Mouse (Mus musculus) urinary bladder, adult 18-20 months (tissue): ENCODE results near the gene Gm15557.
A peak's percentile ranks its signal among the peaks of the same experiment; 100 is the strongest.
"Not testable (repeated sequence)": the region's sequence is repeated elsewhere in the genome, so short reads cannot be mapped to it uniquely, and the experiment has no call there.

Experiments
- DNase-seq, 2 experiments: peaks; one replicate each; pipeline ENCODE4 v3.0.0; 2022; ENCODE audit warnings: low spot score in 2 of 2, mixed read lengths in 2 of 2

Gm15557 gene

GRCm38 (mm10) chr2:155940681-155941080 lies at the start of gene Gm15557:
Gene Gm15557, plus strand, starts transcription at chr2:155940728.
- no peak for DNase-seq

DNA sequence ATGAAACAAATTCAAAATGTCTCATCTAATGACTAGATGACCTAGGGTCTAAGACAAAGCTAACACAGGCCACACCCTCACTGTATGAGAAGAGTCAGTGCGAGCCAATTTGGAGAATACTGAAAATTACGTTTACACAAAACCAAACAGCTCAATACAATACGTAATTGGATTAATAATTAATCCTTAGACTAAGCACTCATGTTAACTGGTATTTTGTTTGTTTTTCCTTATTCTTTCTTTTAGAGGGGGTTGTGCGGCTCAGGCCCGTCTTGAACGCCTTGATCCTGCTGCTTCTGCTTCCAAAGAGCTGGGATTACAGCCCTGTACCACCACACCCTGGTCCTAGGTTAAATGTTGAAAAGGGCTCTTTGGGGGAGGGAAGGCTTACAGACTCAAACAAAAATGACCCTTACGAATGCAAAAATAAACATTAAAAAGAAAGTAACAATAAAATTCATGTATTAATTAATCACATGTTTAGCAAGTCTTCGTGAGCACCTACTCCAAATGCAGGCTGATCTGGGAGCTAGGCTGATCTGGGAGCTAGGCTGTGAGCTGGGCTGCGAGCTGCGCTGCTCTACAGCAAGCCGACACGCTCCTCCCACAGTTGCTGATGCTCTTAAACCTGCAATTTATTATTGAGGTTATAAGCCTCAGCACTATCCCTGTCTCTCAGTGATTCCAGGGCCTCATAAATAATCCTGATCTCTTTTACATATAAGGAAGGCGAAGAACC lies 46.1 kb upstream of the Gm15557 start:
- no peak for DNase-seq

DNA sequence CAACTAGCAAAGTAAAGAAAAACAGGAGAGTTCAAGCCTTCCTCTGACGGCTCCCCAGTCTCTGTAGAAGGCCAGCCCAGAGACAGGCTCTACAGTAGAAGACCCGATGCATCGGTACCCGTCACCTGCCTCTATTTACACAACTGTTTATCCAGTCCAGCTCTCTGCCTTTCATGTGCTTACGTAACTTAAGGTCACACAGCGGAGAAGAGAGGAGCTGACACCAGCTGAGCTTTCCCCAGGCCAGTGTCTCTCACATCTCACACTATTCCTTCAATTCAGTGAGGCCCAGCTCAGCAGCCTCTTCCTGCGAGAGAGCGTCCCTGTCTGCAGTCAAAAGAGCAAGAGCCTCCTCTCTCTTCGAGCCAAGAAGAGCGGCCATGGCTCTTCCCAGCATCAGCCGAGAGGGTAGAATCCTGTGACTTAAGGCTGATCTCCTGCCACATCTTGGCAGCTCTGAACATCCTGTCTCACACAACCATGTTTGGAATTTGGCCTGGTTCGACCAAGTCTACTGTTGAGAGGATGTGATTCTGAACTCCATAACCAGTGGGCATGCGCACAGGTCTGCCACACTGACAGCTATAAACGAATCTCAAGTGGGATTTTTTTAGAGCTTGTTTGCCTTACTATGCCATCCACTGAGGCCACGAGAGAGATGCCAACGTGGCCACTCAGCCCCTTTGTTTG lies 45.3 kb upstream of the Gm15557 start:
- no peak for DNase-seq

- no peak for DNase-seq
These were observed 37.4 kb upstream of the Gm15557 start for GRCm38 (mm10) chr2:155902989-155903631.

DNA sequence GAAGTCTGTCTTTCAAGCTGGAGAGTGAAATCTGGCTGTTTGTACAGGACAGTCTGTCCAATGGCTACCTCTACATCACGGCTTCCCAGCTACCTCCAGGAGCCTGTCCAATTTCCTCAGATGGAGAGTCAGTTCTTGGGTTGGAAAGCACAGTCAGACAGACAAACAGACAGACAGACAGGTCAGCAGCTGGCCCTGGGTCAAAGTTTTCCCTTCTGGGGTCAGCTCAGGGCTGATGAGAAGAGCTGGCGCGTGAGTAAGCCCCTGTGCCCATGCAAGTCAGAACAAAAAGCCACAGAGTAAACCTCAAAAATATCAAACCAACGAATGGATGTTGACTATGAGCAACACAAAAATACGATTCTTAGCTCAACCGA lies 36.9 kb upstream of the Gm15557 start:
- no peak for DNase-seq

DNA sequence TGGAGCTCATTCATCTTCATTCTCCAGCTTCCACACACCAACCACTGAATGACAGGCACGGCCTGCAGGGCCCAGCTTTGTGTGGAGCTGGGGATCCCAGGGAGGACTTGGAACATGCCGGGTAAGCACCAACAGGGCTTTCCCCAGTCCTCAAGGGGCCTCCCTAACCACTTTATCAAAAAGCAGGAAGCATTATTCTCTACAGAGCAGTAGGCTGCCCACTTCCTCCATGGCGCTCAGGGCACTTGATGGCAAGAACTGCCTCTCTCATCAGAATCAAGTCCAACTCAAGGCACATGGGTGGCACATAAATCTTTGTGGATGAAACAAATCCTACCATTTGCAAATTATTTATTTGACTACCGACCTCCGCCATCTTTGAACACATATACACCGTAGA lies 25.8 kb upstream of the Gm15557 start:
- DNase-seq: no peak

DNA sequence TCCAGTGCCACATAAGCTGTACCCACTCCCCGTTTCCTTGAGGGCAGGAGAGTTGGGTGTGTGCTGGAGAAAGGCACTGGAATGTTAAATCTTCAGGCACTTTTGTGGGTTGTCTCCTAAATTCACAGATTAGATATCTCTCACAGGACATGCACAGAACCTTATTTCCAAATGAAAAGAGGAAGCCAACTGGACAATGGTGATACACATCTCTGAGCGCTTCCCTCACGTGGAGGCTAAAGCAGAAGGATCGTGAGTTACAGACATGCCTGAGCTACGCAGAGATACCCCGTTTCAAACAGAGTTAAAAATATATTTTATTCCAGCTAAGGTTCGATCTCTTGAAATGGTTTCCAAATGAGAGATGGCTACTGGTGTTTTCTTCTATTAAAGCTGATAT lies 17.4 kb upstream of the Gm15557 start:
- no peak for DNase-seq

- DNase-seq: not testable (repeated sequence)
These were observed 15.3 kb upstream of the Gm15557 start for GRCm38 (mm10) chr2:155925213-155925612.

- no peak for DNase-seq
These were observed 11.7 kb upstream of the Gm15557 start for GRCm38 (mm10) chr2:155928711-155929345.

GRCm38 (mm10) chr2:155929531-155930442 lies 10.7 kb upstream of the Gm15557 start, which contains the start of gene Uqcc1:
Gene Uqcc1, minus strand, starts transcription at chr2:155930310.
- DNase-seq: peak; percentile 80 to 88

- DNase-seq: no peak
These were observed 515 bp upstream of the Gm15557 start for GRCm38 (mm10) chr2:155939897-155940529.

DNA sequence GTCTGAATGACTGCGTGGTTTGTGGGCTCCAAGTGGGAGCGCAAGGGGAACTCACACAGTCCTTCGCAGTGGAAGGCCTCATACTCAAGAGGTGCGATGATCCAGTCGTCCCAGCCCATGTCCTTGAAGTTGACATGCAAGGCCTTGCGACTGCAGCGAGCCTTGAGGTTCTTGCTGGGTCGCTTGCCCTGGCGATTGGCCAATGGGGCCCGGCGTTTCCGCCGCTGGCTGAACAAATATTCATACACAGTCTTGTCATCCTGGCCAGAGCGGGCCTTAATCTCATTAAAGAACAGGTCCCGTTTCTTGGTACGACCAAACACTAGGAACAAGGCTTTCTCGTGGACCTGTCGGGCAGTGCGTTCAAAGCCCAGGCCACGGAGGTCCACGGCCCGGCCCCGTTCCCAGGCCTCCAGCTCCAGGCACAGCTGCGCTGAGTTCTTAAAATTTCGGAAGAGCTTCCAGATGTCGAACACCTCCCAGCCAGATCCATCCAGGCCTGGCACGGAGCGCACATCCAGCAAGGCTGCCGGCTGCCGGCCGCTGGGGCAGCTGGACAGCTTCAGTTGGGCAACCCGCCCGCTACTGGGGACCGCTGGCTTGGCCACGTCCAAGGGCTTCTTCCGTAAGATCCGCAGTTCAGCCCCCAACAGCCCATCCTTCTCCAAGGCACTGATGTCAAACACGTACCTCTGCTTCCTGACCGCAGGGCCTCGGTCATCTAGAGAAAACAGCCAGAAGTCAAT lies 1.3 kb downstream of the Gm15557 start:
- DNase-seq: no peak

DNA sequence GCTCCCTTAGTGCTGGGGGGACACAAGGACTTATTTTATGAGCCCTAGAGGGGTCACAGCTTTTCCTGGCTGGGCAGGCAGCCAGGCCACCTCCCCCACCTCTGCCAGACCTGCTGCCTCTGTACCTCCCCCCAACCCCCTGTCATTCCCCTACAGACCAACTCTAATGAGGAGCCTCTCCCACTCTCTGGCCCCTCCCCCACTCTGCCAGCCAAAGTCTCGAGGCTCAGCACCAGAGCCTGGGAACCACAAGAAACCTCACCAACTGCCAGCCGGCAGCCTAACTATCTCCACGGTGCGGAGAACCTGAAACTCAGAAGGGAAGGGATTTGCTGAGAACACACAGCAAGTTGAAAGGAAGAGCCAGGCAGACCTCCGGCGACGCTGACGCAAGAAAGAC lies 2.9 kb downstream of the Gm15557 start:
- DNase-seq: no peak

DNA sequence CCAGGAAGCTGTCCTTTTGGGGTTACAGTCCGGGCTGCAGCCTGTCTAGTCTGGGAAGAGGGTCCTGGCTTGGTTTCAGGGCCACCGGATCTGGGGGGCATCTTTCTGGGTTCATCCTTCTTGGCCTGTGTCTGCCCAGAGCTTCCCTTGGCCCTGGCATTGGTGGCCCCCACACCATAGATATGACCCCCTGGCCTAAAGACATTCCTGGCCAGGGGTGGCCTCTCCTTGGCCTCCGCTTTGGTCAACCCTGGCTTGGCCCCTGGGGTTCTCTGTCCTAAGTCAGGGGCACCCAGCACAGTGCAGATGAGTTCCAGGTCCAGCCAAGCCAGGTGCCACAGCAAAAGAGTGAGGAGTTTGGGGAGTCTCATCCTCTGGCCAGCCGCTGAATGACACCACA lies 4.2 kb downstream of the Gm15557 start:
- DNase-seq: no peak

DNA sequence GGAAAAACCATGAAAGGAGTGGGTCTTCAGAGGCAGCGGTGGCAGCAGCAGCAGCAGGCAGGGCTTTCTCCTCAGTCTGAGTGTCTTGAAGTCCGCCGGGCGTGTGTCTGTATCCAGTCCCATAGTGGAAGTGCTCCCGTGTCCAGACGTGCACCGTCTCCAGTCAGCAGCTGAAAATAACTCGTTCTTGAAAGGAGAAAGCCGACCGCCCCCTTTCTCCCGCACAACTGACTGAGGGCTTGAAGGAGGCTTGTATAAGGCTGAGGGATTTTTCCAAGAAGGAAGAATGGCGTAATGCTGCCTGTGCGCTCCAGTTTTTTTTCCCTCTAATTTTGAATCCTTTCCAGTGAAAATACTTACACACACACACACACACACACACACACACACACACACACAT lies 4.6 kb downstream of the Gm15557 start, which contains the start of gene Gdf5:
Gene Gdf5 (minus strand): TSS at position 244 of the 400 bp plus-strand sequence.
- no peak for DNase-seq

DNA sequence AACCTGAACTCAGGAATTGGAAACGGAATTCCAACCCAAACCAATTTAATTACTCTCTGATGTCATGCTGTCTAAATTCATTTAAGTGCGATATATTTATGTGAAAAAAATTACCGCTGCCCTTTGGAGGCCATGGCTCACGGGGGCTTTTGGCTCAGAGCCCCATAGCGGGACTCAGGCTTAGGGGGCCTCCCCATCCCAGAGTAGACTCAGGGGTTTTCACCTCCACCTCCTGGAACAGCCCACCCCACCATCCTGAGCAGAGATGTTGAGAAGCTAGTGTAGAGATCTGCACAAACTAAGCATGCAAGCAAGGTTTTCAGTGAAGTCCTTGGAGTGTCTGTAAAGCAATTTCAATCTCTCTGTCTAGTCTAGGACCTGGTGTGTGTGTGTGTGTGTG lies 5.1 kb downstream of the Gm15557 start:
- DNase-seq: no peak

DNA sequence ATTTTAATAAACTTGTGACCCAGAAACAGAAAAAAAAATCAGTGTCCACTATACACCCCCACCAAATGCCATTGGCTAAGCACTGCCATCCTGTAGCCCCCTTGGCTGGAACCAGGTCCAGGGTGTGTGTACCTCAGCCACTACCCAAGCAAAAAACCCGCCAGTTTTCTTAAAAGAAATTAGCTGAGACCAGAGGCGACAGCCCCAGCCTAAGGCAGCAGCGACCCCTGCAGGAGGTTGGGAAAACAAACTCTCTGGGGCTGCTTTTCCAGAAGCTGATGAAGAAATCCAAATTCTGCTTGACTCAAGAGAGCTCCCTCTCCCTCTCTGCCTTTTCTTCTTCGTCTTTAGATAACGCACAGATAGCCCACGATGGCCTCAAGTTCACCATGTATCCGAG lies 5.5 kb downstream of the Gm15557 start:
- peak; percentile 52 to 57 for DNase-seq

DNA sequence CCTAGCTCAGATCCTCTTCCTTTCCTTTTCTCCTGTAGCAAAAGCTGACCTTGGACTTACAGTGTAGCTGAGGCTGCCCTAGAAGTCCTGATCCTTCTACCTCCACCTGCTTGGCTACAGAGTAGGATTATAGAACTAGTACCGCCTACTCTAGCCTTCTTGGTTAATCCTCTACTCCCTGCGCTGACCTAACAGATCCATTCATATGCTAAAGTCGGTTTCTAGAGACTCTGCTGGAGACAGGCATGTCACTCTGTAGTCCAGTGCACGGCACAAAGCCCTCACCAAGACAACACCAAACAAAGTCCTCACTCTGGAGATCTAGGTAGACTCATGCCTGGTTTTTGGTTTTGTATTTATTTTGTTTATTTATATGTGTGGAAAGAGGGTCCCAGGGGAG lies 6.0 kb downstream of the Gm15557 start:
- no peak for DNase-seq

DNA sequence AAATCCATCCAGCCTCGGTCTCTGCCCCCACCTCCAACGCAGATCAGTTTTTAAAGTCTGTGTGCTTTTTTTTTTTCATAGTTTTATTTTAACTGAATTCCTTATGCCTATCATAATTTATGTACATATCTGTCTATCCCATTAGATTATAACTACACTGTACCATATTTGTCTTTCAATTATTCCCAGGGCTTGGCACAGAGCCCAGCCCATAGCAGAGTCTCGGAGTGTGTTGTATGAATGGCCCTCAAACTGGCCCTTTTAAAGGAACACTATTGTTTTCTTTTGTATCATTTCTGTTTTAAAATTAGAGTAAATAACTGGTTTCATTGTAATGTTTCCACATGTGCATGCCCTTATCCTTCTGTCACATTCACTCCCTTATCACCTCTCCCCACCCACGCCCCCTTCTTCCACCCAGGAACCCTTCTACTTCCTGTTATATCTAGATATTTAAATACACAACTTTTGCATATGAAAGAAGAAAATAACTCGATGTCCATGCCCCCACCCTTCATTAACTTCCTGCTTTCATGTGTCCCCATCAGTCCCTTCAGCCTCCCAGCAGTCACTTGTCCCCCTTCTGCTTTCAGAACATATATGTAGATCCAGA lies 7.0 kb downstream of the Gm15557 start:
- no peak for DNase-seq

DNA sequence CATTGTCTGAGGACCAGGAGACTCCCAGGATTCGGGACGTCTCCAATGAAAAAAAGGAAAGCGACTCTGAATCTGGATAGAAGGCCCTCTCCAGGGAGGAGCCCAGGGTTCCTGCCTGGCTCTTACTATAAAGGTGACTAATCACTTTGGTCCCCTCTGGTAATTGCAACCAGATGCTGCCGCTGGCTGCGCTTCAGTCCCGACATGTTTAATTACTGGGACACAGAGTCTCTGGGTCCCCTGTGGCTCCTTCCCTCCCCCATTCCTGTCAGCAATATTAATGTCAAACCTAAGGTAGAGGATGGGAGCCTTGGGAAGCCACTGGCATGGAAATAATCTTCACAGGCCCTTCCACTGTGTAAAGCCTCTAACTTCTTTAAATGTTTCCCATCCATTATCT lies 8.8 kb downstream of the Gm15557 start:
- DNase-seq: no peak
